Mouse (Mus musculus): ENCODE results near the gene 1810046K07Rik.

Gene 1810046K07Rik

GRCm38 (mm10) chr9:51328731-51329130 is at the start of gene 1810046K07Rik:
TSS of gene 1810046K07Rik (minus strand) at chr9:51328917.
- DNase-seq (ENCODE audit: extremely low read depth, low read depth, low spot score): no peak

DNA sequence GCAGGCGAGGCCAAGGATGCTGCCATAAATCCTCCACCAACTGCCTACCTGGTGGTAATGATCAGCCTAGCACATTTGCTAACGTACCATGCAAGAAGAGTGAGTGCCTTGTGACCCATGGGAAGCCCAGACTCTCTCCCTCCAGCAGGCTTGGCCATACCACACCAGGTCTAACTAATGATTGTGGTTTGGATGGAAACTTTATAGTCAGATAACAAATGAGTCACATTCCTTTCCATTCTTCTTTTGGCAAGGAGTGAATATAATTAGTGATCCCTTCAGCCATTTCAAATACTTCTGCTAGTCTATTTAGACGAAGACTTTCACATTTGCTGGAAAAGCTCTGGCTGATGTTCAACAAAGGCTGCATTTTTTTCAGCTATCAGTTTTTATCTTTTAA is 40.8 kb upstream of the 1810046K07Rik start:
- DNase-seq (ENCODE audit: extremely low read depth, low read depth, low spot score): no peak

DNA sequence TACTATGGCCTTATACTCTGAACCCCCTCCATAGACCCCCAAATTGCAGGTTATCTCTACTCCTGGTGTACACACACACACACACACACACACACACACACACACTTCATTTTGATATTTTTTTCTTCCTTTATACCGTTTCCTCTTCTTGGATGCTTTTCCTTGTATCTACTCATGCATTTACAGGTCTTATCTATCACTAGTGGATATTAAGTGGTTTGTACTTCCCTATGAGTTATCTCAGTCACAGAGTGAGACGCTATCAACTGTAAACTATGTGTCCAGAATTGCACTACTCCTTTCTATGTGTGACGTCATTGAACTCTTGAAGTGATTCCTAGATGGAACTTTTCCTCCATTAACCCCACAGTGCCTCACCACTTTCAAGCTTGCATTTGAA is 38.4 kb upstream of the 1810046K07Rik start:
- no peak for DNase-seq (ENCODE audit: extremely low read depth, low read depth, low spot score)

- no peak for DNase-seq (ENCODE audit: extremely low read depth, low read depth, low spot score)
Observed at GRCm38 (mm10) chr9:51364059-51364458, 35.3 kb upstream of the 1810046K07Rik start.

- DNase-seq (ENCODE audit: extremely low read depth, low read depth, low spot score): no peak
Observed at GRCm38 (mm10) chr9:51353511-51353910, 24.8 kb upstream of the 1810046K07Rik start.

DNA sequence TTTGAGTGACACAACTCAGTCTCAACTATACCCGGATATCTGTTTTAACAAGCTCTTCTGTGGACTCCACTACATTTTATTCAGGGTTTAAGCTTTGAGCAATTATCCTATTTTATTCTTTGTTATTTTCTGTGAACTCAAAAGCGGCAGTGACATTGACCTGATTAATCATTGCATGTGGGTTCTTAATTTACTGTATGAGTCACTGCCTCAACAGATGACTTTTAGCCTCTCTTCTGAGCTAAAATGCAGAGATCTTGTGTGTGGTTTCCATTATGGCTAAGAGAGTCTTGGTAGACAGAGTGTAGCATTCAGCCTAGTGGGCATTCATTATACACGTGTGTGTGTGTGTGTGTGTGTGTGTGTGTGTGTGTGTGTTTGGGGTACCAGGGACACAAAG is 24.2 kb upstream of the 1810046K07Rik start:
- DNase-seq (ENCODE audit: extremely low read depth, low read depth, low spot score): no peak

GRCm38 (mm10) chr9:51349422-51349821 is 20.7 kb upstream of the 1810046K07Rik start:
- no peak for DNase-seq (ENCODE audit: extremely low read depth, low read depth, low spot score)

GRCm38 (mm10) chr9:51345768-51346167 is 17.1 kb upstream of the 1810046K07Rik start:
- no peak for DNase-seq (ENCODE audit: extremely low read depth, low read depth, low spot score)

- no peak for DNase-seq (ENCODE audit: extremely low read depth, low read depth, low spot score)
Observed at GRCm38 (mm10) chr9:51335294-51336010, 6.7 kb upstream of the 1810046K07Rik start.

DNA sequence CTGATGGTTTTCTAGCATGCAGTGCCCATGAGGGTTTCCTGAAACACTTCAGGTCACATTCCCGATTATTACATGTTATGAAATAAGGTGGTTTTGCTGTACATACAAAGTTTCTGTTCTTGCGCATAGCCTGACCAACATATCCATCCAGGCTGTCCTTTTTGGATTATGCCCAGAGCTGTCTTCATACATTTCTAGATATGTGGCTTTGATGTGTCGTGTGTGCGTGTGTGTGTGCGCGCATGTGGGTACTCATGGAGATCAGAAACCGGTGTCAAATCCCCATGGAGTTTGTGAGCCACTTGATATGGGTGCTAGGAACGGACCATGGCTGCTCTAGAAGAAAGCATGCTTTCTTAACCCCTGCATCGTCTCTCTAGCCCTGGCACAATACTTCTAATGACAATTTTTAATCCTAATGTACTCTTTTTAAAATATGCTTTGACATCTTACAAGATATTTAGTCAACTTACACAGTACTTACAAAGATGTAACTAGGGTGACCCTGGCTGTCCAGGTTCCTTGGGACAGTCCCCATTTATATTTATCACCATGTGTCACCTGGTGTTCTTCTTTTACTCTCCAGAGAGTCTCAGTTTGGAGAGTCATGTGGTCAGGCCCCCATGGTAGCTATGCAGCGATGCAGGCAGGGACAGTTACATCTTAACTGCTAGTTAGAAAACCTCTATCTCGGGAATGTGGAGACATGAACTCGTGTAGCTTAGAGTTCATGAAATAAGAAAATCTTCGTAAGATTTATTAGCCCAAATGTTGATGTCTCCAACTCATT is 2.9 kb upstream of the 1810046K07Rik start:
- no peak for DNase-seq (ENCODE audit: extremely low read depth, low read depth, low spot score)

DNA sequence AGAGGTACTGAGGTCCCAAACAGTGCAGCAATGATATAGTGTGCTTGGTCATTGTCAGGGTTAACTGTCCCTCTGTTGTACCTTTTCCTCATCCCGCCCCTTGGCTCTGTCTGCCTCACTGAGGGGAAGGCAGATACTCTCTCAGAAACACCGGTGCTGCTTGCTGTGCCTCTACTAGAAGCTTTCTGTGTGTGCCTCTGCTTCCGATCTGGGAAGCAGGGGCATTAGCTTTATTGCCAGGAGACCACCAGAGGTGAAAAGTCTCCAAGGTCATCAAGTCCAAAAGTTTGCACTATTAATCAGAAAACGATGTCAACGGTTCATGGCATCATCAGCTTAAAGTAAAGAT is 1.2 kb downstream of the 1810046K07Rik start:
- DNase-seq (ENCODE audit: extremely low read depth, low read depth, low spot score): no peak

DNA sequence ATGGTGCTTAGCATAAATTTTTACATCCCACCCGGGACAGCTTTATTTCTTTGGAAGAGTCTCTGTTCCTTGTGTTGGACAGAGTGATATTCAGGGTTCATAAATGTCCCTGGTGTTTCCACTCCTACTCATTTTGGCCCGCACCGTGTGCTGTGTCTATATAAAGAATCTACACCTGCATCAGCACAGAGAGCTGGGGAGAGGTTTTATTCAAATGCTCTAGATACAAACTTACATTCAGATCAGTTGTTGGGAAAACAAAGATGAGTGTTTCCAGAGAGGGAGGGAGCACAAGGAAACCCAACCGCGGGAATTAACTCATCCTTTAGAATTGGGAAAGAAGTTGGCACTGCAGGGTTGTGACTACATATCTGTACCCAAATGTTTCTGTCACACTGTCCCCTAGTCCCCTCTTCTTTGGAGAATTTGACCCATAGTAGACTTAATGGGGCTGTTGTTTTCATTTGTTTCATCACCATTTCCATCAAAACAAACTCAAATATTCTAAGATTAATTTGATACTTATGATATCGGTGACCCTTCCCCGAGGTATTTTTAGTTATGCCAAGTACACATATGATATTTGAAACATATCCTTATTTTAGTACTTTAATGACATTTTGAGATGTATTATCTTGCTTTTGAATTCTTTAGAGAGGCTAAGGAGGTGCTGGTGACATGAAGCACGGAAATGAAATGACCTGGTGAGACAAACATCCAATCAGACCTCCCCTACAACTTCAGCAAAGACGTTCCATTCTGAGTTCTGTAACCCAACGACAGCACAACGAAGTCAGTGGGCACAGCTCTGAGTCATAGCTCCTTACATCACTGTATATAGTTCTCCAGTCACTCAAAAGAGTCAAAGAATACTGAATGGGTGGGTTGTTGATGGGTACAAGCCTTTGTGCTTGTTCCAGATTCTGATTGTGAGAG is 1.8 kb downstream of the 1810046K07Rik start:
- DNase-seq (ENCODE audit: extremely low read depth, low read depth, low spot score): no peak

DNA sequence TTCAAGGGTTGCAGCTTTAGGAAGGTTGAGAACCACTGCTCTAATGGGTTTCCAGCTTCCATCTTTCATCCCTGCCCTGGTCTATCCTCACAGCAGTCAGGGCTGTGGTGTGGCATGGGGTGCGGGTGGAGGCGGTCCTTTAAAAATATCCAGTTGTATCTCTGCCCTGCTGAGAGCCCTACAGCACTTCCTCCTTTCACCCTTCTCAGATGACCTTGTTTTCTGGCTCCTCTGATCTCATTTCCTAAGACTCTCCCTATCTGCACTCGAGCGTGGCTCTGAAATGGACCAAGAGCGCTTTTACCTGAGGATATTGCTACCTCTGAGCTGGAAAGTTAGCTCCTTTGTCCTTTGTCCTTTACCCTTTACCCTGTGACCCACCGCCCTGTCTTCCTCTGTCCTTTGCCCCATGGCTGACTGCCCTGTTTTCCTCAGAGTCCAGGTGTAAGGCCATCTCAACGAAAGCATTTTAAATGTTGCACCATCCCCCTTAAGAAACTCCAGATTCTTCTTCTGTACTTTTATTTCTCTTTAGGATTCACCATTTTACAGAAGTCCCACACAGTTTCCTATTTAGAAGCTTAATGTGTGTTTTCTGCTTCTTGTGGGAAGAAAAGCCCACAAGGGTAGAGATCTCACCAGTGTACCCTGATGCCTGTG is 4.2 kb downstream of the 1810046K07Rik start:
- no peak for DNase-seq (ENCODE audit: extremely low read depth, low read depth, low spot score)

DNA sequence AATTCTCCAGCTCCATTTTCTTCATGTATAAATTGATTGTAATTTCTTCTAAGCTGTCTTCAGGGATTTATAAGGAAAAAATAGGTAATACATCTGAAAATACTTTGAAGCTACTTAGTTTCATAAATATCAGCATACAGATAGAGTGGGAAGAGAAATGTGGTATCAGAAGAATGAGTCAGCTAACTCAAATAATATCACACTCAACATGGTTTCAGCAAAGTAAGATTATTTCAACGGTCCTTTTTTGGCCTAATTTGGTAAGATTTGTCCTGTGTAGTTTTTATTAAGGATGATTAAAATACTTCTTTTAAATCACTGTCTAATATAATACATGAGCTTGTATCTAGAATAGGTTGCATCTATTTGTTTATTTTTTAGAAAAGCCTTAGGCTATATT is 8.6 kb downstream of the 1810046K07Rik start:
- no peak for DNase-seq (ENCODE audit: extremely low read depth, low read depth, low spot score)

DNA sequence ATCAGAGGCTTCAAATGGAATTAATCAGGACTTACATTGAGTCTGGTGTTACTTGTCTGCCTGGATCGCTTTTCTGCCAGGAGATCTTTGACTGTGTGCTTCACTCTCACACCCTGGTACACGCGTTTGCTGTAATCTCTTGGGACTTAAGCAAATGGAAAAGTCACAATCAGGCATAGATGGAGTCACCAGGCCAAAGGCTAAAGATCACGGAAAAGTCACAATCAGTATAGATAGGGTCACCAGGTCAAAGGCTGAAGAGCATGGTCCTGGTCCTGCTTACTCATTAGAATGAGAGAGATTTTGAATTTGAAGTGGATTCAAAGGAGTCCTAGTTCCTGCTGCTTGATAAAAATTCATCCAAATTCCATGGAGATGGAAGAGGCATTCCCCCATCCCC is 10.5 kb downstream of the 1810046K07Rik start:
- no peak for DNase-seq (ENCODE audit: extremely low read depth, low read depth, low spot score)

GRCm38 (mm10) chr9:51317322-51317721 is 11.4 kb downstream of the 1810046K07Rik start:
- DNase-seq (ENCODE audit: extremely low read depth, low read depth, low spot score): no peak

GRCm38 (mm10) chr9:51315402-51316063 is 13.2 kb downstream of the 1810046K07Rik start:
- no peak for DNase-seq (ENCODE audit: extremely low read depth, low read depth, low spot score)

DNA sequence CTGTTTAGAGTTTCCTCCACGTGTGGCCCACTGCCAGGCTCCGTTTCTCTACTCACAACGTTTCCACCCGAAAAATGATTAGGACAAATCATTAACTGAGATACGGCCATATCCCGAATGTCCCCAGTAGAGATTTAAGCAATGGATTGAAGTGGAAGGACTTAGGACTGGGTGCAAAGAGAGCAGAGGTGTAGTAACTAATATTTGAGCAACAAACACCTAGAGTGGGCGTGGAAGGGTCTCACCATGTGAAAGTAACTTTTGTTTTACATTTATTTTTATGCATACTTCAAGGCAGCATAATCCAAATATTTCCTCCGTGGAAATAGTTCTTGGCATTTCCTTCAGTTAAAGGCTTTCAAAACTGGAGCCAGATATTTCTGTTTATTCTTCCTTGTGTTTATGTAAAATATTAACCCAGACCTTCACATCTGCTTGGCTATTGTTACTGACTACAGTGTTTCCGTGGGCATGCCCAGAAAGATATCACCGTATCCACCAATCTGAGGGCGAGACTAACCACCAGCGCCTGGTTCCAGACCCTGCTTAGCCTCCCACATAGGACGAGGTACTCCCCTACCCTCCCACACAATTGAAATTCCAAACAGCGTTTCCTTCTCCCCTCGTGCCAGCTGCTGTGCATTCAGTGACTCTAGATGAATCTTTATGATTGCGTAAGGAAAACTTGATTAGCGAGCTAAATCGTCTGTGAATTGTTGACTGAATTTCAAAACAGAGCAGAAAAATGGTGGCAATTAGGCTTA is 16.0 kb downstream of the 1810046K07Rik start:
- DNase-seq (ENCODE audit: extremely low read depth, low read depth, low spot score): no peak

DNA sequence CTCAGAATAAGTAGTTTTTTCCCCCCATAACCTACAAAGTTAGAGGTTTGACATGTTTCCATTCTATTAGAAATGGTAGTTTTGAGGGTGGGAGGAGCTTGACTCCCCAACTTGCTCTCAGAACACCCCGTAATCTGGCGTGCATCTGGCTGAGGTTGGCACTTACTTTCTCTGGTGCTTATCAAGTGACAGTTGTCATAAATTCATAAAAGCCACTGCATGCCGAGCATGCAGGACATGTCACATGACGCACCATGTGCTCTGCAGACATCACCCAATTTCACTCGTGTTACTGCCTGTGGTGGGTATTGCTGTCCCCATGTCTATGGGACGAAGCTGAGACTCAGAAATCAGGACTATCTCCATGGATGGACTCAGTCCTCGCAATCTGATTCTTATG is 18.2 kb downstream of the 1810046K07Rik start:
- DNase-seq (ENCODE audit: extremely low read depth, low read depth, low spot score): no peak

- DNase-seq (ENCODE audit: extremely low read depth, low read depth, low spot score): no peak
Observed at GRCm38 (mm10) chr9:51306351-51306750, 22.4 kb downstream of the 1810046K07Rik start.
